Mouse (Mus musculus) intestine, postnatal 0 days (tissue): Measurements from ENCODE around the gene Rspo3. TPM values are rescaled to one million over a fixed set of nuclear protein-coding genes. Genes with fewer than 3 reads are reported as not detected.

Source experiments
- ATAC-seq: fragments of 200-750 bp; cut with Nextera tagmentation; 2 replicates; pipeline ENCODE4 v1.8.0; 2017; ENCODE audit warnings: mild to moderate bottlenecking, moderate TSS enrichment, moderate library complexity
- H3K27ac ChIP-seq: fragments of 300-500 bp; sonication (generic); 2 replicates; pipeline ENCODE4 v1.5.1; 2014; ENCODE audit warnings: mild to moderate bottlenecking, low read depth, low read length, moderate library complexity
- H3K27me3 ChIP-seq: fragments of 300-500 bp; sonication (generic); replicated peaks from 2 replicates; pipeline ENCODE4 v1.6.1; 2014; ENCODE audit warnings: low read length, mixed read lengths; ENCODE audit not compliant: control insufficient read depth, insufficient read depth
- H3K36me3 ChIP-seq: fragments of 300-500 bp; sonication (generic); 2 replicates; pipeline ENCODE4 v1.6.1; 2014; ENCODE audit warnings: mild to moderate bottlenecking, moderate library complexity; ENCODE audit not compliant: control insufficient read depth, insufficient read depth
- H3K4me1 ChIP-seq: fragments of 300-500 bp; sonication (generic); replicated peaks from 2 replicates; pipeline ENCODE4 v1.6.1; 2014; ENCODE audit warnings: antibody characterized with exemption, low read length, mixed read lengths; ENCODE audit not compliant: control insufficient read depth, insufficient read depth
- H3K4me2 ChIP-seq: fragments of 300-500 bp; sonication (generic); replicated peaks from 2 replicates; pipeline ENCODE4 v1.6.1; 2014; ENCODE audit warnings: low read depth, mild to moderate bottlenecking, moderate library complexity
- H3K4me3 ChIP-seq: fragments of 300-500 bp; sonication (generic); 2 replicates; pipeline ENCODE4 v1.5.1; 2014; ENCODE audit warnings: low read depth, low read length
- H3K9ac ChIP-seq: fragments of 300-500 bp; sonication (generic); 2 replicates; pipeline ENCODE4 v1.6.1; 2014; ENCODE audit warnings: mild to moderate bottlenecking, low read depth, low read length
- H3K9me3 ChIP-seq: fragments of 300-500 bp; sonication (generic); 2 replicates; pipeline ENCODE4 v1.6.1; 2016; ENCODE audit warnings: mixed run types; ENCODE audit not compliant: control insufficient read depth
- CTCF ChIP-seq: sonication (generic); IDR thresholded peaks from 2 replicates; pipeline ENCODE4 v1.5.1; 2016; ENCODE audit warnings: low read depth, mild to moderate bottlenecking, control low read depth, antibody characterized with exemption, moderate library complexity
- WGBS: fragments of 180-500 bp; shearing (Covaris S2); extraction: QIAGEN DNeasy Blood & Tissue Kit; methylation state at CpG from one replicate; pipeline ENCODE4 v1.1.7; 2014; 5-methylcytosine and 5-hydroxymethylcytosine counted together
- polyA plus RNA-seq: library from polyadenylated mRNA; unstranded; fragments of >200 nt; fragmentation: Nextera tagmentation; extraction: Ambion mirVana; gene quantifications from 2 replicates; pipeline ENCODE4 v1.2.1, GENCODE M21; 2015

Gene Rspo3
- polyA plus RNA-seq, 1 experiment from 2014 or later: 4.7 TPM

DNA sequence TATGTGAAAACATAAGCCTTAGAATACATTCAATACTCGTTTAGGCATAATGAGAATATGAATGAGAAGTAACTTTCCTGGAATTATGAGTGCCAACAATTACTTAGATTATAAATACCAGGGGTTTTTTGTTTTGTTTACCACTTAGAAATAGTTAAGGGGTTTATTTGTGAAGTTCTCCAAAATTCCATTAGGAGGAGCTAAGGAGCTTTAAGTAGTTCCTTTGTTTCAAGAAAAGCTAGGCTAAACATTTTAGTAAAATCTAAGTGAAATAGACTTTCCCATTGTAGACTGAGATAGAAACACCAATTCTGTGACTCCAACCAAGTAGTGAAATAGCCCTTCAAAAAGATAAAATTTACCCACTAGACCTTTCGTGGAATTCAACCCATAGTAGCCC is 76.0 kb downstream of the Rspo3 start:
- no peaks in the 10 kb centered on the region for H3K4me1 ChIP-seq
- no peak overlapping the region for H3K4me2 ChIP-seq
- no peak for ATAC-seq
- H3K9ac ChIP-seq: no peak overlapping the region
- H3K4me3 ChIP-seq: no peak overlapping the region
- H3K27me3 ChIP-seq: no peaks in the 10 kb centered on the region
- TF ChIP-seq CTCF: peak; percentile 21; the same call in 1 of the 2 replicates
- H3K9me3 ChIP-seq: no peaks in the 10 kb centered on the region
- no peak overlapping the region for H3K27ac ChIP-seq
- H3K36me3 ChIP-seq: no peaks in the 10 kb centered on the region
- WGBS: 65% methylated on average over 2 of the region's 2 CpGs

DNA sequence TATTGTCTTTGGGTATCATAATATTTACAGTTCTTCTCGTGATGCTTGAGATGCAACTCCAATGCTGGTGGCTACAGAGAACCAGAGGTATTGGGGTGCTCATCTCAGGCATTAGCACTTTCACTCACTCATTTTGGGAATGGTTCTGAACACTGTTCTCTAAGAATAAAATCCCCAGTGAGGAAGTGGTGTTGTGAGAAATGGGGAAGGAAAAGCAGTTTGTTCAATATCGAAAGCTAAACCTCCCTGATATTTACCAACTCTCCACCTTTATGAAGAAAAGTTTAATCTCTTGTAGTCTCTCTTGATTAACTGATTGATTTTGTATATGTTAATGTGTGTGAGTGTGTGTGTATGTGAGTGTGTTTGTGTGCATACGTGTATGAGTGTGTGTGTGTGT is 90.6 kb downstream of the Rspo3 start:
- no peak overlapping the region for H3K9ac ChIP-seq
- no peak for TF ChIP-seq CTCF
- H3K4me2 ChIP-seq: no peak overlapping the region
- no peaks in the 10 kb centered on the region for H3K27me3 ChIP-seq
- no peak for ATAC-seq
- WGBS: 77% methylated on average over 3 of the region's 3 CpGs
- H3K36me3 ChIP-seq: no peaks in the 10 kb centered on the region
- H3K4me3 ChIP-seq: no peak overlapping the region
- no peaks in the 10 kb centered on the region for H3K9me3 ChIP-seq
- H3K4me1 ChIP-seq: no peaks in the 10 kb centered on the region
- H3K27ac ChIP-seq: no peak overlapping the region

DNA sequence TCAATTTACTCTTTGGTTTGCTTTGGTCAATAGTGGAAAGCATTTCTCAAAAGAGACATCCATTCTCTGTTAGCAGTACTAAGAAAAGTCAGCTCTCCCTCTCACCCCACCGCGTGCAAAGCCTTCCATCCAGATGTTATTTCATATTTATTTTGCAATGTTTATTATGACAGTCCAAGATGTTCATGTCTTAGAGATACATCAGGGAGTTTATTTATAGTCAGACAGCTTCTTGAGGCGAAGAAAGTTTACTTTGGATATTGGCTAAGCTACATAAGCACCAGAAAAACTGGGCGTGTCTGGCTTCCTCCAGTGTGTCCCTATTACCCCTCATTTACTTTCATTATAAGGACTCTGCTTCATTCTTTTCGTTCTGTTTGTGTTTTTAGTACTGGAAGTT is 94.4 kb downstream of the Rspo3 start:
- H3K4me2 ChIP-seq: no peak overlapping the region
- H3K27me3 ChIP-seq: no peaks in the 10 kb centered on the region
- H3K9ac ChIP-seq: no peak overlapping the region
- no peak for ATAC-seq
- no peaks in the 10 kb centered on the region for H3K9me3 ChIP-seq
- H3K36me3 ChIP-seq: no peaks in the 10 kb centered on the region
- no peak overlapping the region for H3K4me3 ChIP-seq
- no peaks in the 10 kb centered on the region for H3K4me1 ChIP-seq
- H3K27ac ChIP-seq: no peak overlapping the region
- TF ChIP-seq CTCF: no peak
- 52% methylated on average over 5 of the region's 5 CpGs for WGBS

DNA sequence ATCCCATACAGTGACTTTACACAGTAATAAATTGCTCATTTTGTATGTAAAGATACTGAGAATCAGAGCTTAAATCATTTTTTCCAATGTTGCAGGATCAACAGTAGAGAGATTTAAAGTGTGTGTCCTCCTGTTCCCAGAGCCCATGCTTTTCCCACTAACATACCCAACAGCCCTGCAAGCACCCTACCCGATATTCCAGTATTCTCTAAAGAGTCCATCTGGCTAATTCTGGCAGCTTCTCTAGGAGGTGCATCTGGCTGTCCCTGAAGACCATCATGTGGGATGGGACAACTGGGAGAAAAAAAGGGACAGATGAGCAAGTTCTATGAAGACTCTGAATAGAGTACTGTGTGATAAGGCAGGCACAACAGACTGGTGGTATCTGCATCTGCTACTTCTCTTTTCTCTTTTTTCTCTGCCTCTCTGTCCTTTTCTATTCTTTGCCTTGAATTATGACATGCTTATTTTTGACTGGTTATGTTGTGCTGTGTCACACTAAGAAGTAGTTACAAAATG is 102.7 kb downstream of the Rspo3 start:
- WGBS: 75% methylated on average over 1 of the region's 1 CpGs
- Histone ChIP-seq H3K27me3 (no peaks in the 10 kb centered on the region), H3K4me1 (no peaks in the 10 kb centered on the region), H3K27ac (no peak overlapping the region), H3K9ac (no peak overlapping the region), H3K4me2 (no peak overlapping the region), H3K4me3 (no peak overlapping the region), H3K36me3 (no peaks in the 10 kb centered on the region), H3K9me3 (0 out of 2 replicates have a peak, but pooled peaks cover 2% of the 10 kb centered on the region)
- no peak for ATAC-seq
- no peak for TF ChIP-seq CTCF

- 89% methylated on average over 2 of the region's 2 CpGs for WGBS
- Histone ChIP-seq H3K9me3 (0 out of 2 replicates have a peak, but pooled peaks cover 2% of the 10 kb centered on the region), H3K27ac (no peak overlapping the region), H3K27me3 (no peaks in the 10 kb centered on the region), H3K4me1 (no peaks in the 10 kb centered on the region), H3K36me3 (no peaks in the 10 kb centered on the region), H3K4me2 (no peak overlapping the region), H3K4me3 (no peak overlapping the region), H3K9ac (no peak overlapping the region)
- ATAC-seq: no peak
- TF ChIP-seq CTCF: no peak
These were observed 109.0 kb downstream of the Rspo3 start for GRCm38 (mm10) chr10:29426660-29427059.

GRCm38 (mm10) chr10:29424571-29424970 is 111.1 kb downstream of the Rspo3 start:
- Histone ChIP-seq H3K9me3 (no peaks in the 10 kb centered on the region), H3K4me1 (no peaks in the 10 kb centered on the region), H3K4me2 (no peak overlapping the region), H3K9ac (no peak overlapping the region), H3K27ac (no peak overlapping the region), H3K36me3 (no peaks in the 10 kb centered on the region), H3K27me3 (no peaks in the 10 kb centered on the region), H3K4me3 (no peak overlapping the region)
- 69% methylated on average over 2 of the region's 2 CpGs for WGBS
- no peak for TF ChIP-seq CTCF
- no peak for ATAC-seq

- Histone ChIP-seq H3K9me3 (no peaks in the 10 kb centered on the region), H3K4me3 (no peak overlapping the region), H3K27ac (no peak overlapping the region), H3K27me3 (no peaks in the 10 kb centered on the region), H3K4me2 (no peak overlapping the region), H3K4me1 (no peaks in the 10 kb centered on the region), H3K9ac (no peak overlapping the region), H3K36me3 (no peaks in the 10 kb centered on the region)
- ATAC-seq: no peak
- no peak for TF ChIP-seq CTCF
- 65% methylated on average over 2 of the region's 2 CpGs for WGBS
These were observed 121.3 kb downstream of the Rspo3 start for GRCm38 (mm10) chr10:29414361-29414760.
